Mouse (Mus musculus) thymus, adult 2 months (tissue): ENCODE data around the gene Rasa2.

Source experiments
- CTCF ChIP-seq: fragments of 200-500 bp; IDR thresholded peaks from 2 replicates; pipeline ENCODE4 v1.5.1; 2012; ENCODE audit warnings: mild to moderate bottlenecking, control low read depth, low read length, moderate library complexity, borderline replicate concordance; ENCODE audit not compliant: control insufficient read depth, poor library complexity, insufficient read depth; ENCODE audit errors: extremely low read depth
- POLR2A ChIP-seq: fragments of 200-500 bp; IDR thresholded peaks from 2 replicates; pipeline ENCODE4 v1.6.1; 2012; ENCODE audit warnings: mild to moderate bottlenecking, low read length, control low read depth, moderate library complexity; ENCODE audit not compliant: control insufficient read depth, poor library complexity, insufficient read depth; ENCODE audit errors: extremely low read depth

DNA sequence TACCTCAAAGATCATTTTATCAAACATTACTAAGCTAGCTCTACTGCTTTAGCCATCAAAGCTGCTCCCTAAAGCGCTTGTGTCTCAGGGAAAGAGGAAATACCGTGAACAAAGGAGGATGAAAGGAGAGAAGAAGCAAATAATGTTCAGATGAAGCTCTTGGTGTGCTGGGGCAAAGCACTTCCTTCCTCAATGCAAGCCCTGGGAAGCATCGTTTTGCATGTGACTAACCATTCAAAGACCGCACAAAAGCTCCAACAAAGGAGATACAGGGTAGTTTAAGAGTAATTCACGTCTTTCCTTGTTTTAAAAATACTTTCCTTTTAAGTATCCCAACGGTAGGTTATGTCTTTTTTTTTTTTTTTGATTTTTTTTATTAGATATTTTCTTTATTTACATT is 28.0 kb downstream of the Rasa2 start:
- no peak for TF ChIP-seq POLR2A
- TF ChIP-seq CTCF, result no peak
